Mouse (Mus musculus) splenic B cell, adult 2 months (primary cell): Measurements from ENCODE around the gene Rhbdf2.
A peak's percentile ranks its signal among the peaks of the same experiment; 100 is the strongest.
"Not testable (repeated sequence)": the region's sequence is repeated elsewhere in the genome, so short reads cannot be mapped to it uniquely, and the experiment has no call there.

Source experiments
- DNase-seq: peaks from one replicate; pipeline ENCODE4 v3.0.0-alpha.2; 2011; ENCODE audit warnings: low read depth, low spot score
- H3K27me3 ChIP-seq: 2 replicates; pipeline ENCODE4 v1.6.1; 2012; ENCODE audit warnings: mild to moderate bottlenecking, low read length, moderate library complexity, mixed read lengths; ENCODE audit not compliant: control insufficient read depth, poor library complexity, insufficient read depth, severe bottlenecking
- H3K36me3 ChIP-seq: 2 replicates; pipeline ENCODE4 v1.6.1; 2012; ENCODE audit warnings: mild to moderate bottlenecking, low read length, moderate library complexity, mixed read lengths; ENCODE audit not compliant: control insufficient read depth, poor library complexity, insufficient read depth, severe bottlenecking

Rhbdf2 gene

GRCm38 (mm10) chr11:116626299-116627071 lies at the start of gene Rhbdf2:
TSS of gene Rhbdf2 (minus strand) at chr11:116627019.
- Histone ChIP-seq H3K36me3 (no peaks in the 10 kb centered on the region), H3K27me3 (no peaks in the 10 kb centered on the region)
- no peak for DNase-seq

- no peak for DNase-seq
- Histone ChIP-seq H3K27me3 (no peaks in the 10 kb centered on the region), H3K36me3 (peaks cover 3% of the 10 kb centered on the region)
These were observed 49.6 kb upstream of the Rhbdf2 start for GRCm38 (mm10) chr11:116676175-116676976.

- not testable (repeated sequence) for DNase-seq, H3K27me3 ChIP-seq, H3K36me3 ChIP-seq
These were observed 48.6 kb upstream of the Rhbdf2 start for GRCm38 (mm10) chr11:116675429-116675828.

GRCm38 (mm10) chr11:116674616-116675379 lies 48.0 kb upstream of the Rhbdf2 start:
- DNase-seq, result no peak
- H3K36me3 ChIP-seq, result peaks cover 3% of the 10 kb centered on the region
- H3K27me3 ChIP-seq, result no peaks in the 10 kb centered on the region

- DNase-seq, result no peak
- Histone ChIP-seq H3K36me3 (peaks cover 3% of the 10 kb centered on the region), H3K27me3 (no peaks in the 10 kb centered on the region)
These were observed 46.6 kb upstream of the Rhbdf2 start for GRCm38 (mm10) chr11:116673410-116673809.

- no peak for DNase-seq
- Histone ChIP-seq H3K36me3 (peaks cover 3% of the 10 kb centered on the region), H3K27me3 (no peaks in the 10 kb centered on the region)
These were observed 45.8 kb upstream of the Rhbdf2 start for GRCm38 (mm10) chr11:116672595-116672994.

- no peaks in the 10 kb centered on the region for H3K27me3 ChIP-seq
- no peak for DNase-seq
- H3K36me3 ChIP-seq, result peaks cover 3% of the 10 kb centered on the region
These were observed 45.1 kb upstream of the Rhbdf2 start for GRCm38 (mm10) chr11:116671845-116672434.

- peak; percentile 99 for DNase-seq
- Histone ChIP-seq H3K36me3 (peaks cover 3% of the 10 kb centered on the region), H3K27me3 (no peaks in the 10 kb centered on the region)
These were observed 44.5 kb upstream of the Rhbdf2 start for GRCm38 (mm10) chr11:116671112-116671844.

- DNase-seq, result no peak
- Histone ChIP-seq H3K27me3 (no peaks in the 10 kb centered on the region), H3K36me3 (no peaks in the 10 kb centered on the region; the same call in 1 of the 2 replicates)
These were observed 43.6 kb upstream of the Rhbdf2 start for GRCm38 (mm10) chr11:116670386-116670785.

- H3K27me3 ChIP-seq, result no peaks in the 10 kb centered on the region
- no peak for DNase-seq
- no peaks in the 10 kb centered on the region; the same call in 1 of the 2 replicates for H3K36me3 ChIP-seq
These were observed 43.1 kb upstream of the Rhbdf2 start for GRCm38 (mm10) chr11:116669787-116670365.

GRCm38 (mm10) chr11:116669316-116669715 lies 42.5 kb upstream of the Rhbdf2 start:
- Histone ChIP-seq H3K27me3 (no peaks in the 10 kb centered on the region), H3K36me3 (no peaks in the 10 kb centered on the region; the same call in 1 of the 2 replicates)
- DNase-seq, result no peak

- no peaks in the 10 kb centered on the region for H3K27me3 ChIP-seq
- no peak for DNase-seq
- H3K36me3 ChIP-seq, result no peaks in the 10 kb centered on the region; the same call in 1 of the 2 replicates
These were observed 42.0 kb upstream of the Rhbdf2 start for GRCm38 (mm10) chr11:116668839-116669238.

GRCm38 (mm10) chr11:116668381-116668825 lies 41.6 kb upstream of the Rhbdf2 start:
- DNase-seq, result no peak
- H3K36me3 ChIP-seq, result no peaks in the 10 kb centered on the region
- H3K27me3 ChIP-seq, result no peaks in the 10 kb centered on the region
